Mouse (Mus musculus) embryonic facial prominence, embryonic 14.5 days (tissue): Measurements from ENCODE around the gene Vmn1r66. TPM values are rescaled to one million over a fixed set of nuclear protein-coding genes. Genes with fewer than 3 reads are reported as not detected.
"Not testable (repeated sequence)": the region's sequence is repeated elsewhere in the genome, so short reads cannot be mapped to it uniquely, and the experiment has no call there.

Experiments
- ATAC-seq: fragments of 200-750 bp; cut with Nextera tagmentation; 2 replicates; pipeline ENCODE4 v1.8.0; 2017; ENCODE audit warnings: low read depth, moderate number of reproducible peaks, moderate TSS enrichment
- DNase-seq: peaks from one replicate; pipeline ENCODE4 v3.0.0-alpha.2; 2015; ENCODE audit warnings: low spot score
- H3K27ac ChIP-seq: fragments of 300-500 bp; sonication (generic); replicated peaks from 2 replicates; pipeline ENCODE4 v1.5.1; 2014; ENCODE audit warnings: low read depth, mild to moderate bottlenecking, low read length, moderate library complexity
- H3K27me3 ChIP-seq: fragments of 300-500 bp; sonication (generic); replicated peaks from 2 replicates; pipeline ENCODE4 v1.6.1; 2014; ENCODE audit warnings: low read length; ENCODE audit not compliant: control insufficient read depth, insufficient read depth
- H3K36me3 ChIP-seq: fragments of 300-500 bp; sonication (generic); 2 replicates; pipeline ENCODE4 v1.6.1; 2014; ENCODE audit warnings: low read length, mixed read lengths; ENCODE audit not compliant: control insufficient read depth, insufficient read depth
- H3K4me1 ChIP-seq: fragments of 300-500 bp; sonication (generic); 2 replicates; pipeline ENCODE4 v1.6.1; 2014; ENCODE audit warnings: antibody characterized with exemption, low read length; ENCODE audit not compliant: control insufficient read depth, insufficient read depth
- H3K4me2 ChIP-seq: fragments of 300-500 bp; sonication (generic); 2 replicates; pipeline ENCODE4 v1.6.1; 2014; ENCODE audit warnings: low read depth, mild to moderate bottlenecking, low read length, moderate library complexity, mixed read lengths
- H3K4me3 ChIP-seq: fragments of 300-500 bp; sonication (generic); 2 replicates; pipeline ENCODE4 v1.5.1; 2014; ENCODE audit warnings: low read depth, mild to moderate bottlenecking, low read length
- H3K9ac ChIP-seq: fragments of 300-500 bp; sonication (generic); 2 replicates; pipeline ENCODE4 v1.6.1; 2014; ENCODE audit warnings: low read depth, mild to moderate bottlenecking, low read length, moderate library complexity, mixed read lengths
- H3K9me3 ChIP-seq: fragments of 300-500 bp; sonication (generic); 2 replicates; pipeline ENCODE4 v1.6.1; 2016; ENCODE audit warnings: low read length; ENCODE audit not compliant: control insufficient read depth
- WGBS: fragments of 180-500 bp; shearing (Covaris S2); extraction: QIAGEN DNeasy Blood & Tissue Kit; methylation state at CpG from one replicate; pipeline ENCODE4 v1.1.7; 2014; 5-methylcytosine and 5-hydroxymethylcytosine counted together
- polyA plus RNA-seq: library from polyadenylated mRNA; unstranded; fragments of >200 nt; fragmentation: Nextera tagmentation; extraction: Ambion mirVana; gene quantifications from 2 replicates; pipeline ENCODE4 v1.2.1, GENCODE M21; 2014

The Vmn1r66 gene
- not detected in 2 replicates for polyA plus RNA-seq

DNA sequence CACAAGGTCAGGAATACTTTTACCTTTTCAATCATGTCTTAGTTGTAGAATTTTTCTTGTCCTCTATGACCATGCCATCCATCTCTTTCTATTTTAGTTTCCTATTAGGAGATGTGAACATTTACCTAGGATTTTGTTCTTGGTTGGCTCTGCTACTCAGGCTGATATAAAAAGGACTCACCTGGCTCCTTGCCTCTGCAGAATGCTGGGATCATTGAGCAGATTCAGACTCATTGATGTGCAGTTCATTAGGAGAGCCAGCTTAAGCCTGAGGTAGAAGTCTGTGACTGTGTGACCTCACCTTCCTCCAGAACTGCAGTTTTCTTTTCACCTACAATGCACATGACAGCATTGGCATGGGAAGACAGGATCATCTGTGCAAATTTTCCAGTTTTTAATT, at the start of gene Vmn1r66:
TSS of gene Vmn1r66 (minus strand) at position 101 of the 400 bp plus-strand sequence.
- ATAC-seq (no peak), DNase-seq (no peak)

DNA sequence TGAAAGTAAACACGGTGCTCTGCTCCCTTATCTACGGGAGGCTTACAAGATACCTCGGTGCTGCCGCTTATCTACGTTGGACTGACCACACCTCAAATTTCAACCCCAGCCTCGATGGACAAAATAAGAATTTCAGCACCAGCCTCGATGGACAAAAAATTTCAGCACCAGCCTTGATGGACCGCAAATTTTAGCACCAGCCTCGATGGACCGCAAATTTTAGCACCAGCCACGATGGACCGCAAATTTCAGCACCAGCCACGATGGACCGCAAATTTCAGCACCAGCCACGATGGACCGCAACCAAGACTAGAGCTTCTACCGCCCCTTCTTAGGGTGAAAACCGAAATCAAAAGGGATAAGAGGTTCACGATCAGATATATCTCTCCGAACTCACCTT, 47.7 kb upstream of the Vmn1r66 start:
- H3K4me3 ChIP-seq, H3K27me3 ChIP-seq, H3K27ac ChIP-seq, DNase-seq, ATAC-seq, H3K4me2 ChIP-seq, H3K36me3 ChIP-seq, H3K4me1 ChIP-seq, H3K9ac ChIP-seq: not testable (repeated sequence)
- WGBS = 75% methylated on average over 12 of the region's 20 CpGs
- peaks cover 20% of the 10 kb centered on the region for H3K9me3 ChIP-seq

More for the DNA sequence above, at the start of gene Vmn1r66:
- no peaks in the 10 kb centered on the region for H3K27me3 ChIP-seq
- H3K4me1 ChIP-seq = no peaks in the 10 kb centered on the region
- H3K36me3 ChIP-seq = no peaks in the 10 kb centered on the region
- H3K27ac ChIP-seq = no peak within 1 kb of the TSS
- H3K4me2 ChIP-seq = no peak within 1 kb of the TSS
- no peak within 1 kb of the TSS for H3K4me3 ChIP-seq
- H3K9me3 ChIP-seq = peaks cover 22% of the 10 kb centered on the region; the same call in 1 of the 2 replicates
- no peak within 1 kb of the TSS for H3K9ac ChIP-seq

DNA sequence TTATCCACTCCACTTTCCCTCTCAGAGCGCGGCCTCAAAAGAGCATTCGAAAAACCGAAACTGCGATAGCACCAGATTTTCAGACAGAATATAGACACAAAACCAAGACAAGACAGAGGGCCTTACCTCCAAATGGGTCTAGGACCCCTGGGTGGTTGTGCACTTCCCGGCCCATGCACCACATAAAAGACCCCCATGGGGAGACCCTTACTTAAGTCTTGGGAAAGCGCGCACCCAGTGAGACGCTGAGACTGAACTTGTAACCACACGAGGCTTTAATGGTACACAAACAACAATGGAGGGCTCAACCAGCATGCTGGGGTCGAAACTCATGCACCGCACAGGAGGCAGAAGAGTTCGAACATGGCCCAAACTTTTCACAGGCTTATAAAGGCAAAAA, 25.7 kb downstream of the Vmn1r66 start:
- Histone ChIP-seq H3K27me3 (no peaks in the 10 kb centered on the region), H3K4me2 (no peak overlapping the region), H3K9ac (no peak overlapping the region), H3K9me3 (peaks cover 28% of the 10 kb centered on the region), H3K36me3 (no peaks in the 10 kb centered on the region), H3K4me1 (no peaks in the 10 kb centered on the region), H3K4me3 (no peak overlapping the region), H3K27ac (no peak overlapping the region)
- DNase-seq (no peak), ATAC-seq (no peak)
- 91% methylated on average over 13 of the region's 13 CpGs for WGBS

DNA sequence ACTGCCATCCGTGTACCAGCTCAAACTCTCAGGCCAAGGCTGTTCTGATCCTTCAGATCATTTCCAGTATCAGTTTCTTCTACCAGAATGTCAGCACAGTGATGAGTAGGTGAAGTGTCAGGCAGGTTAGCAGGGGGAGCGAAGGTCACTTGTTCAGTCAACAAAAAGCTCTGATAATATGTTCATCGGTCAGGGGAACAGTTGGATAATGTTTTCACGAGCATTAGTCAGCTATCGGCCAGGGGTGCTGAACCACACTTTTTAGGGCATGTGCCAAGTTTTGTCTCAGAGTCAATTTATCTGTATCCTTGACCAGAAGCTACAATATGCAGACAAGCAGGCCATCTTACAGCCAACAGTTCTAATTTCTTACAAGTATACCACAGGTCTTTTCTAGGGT, 28.7 kb downstream of the Vmn1r66 start:
- Histone ChIP-seq H3K36me3 (no peaks in the 10 kb centered on the region), H3K27me3 (no peaks in the 10 kb centered on the region), H3K4me1 (no peaks in the 10 kb centered on the region), H3K4me3 (no peak overlapping the region), H3K9ac (no peak overlapping the region), H3K9me3 (peaks cover 31% of the 10 kb centered on the region), H3K27ac (no peak overlapping the region), H3K4me2 (no peak overlapping the region)
- DNase-seq = no peak
- ATAC-seq = no peak
- WGBS = 73% methylated on average over 5 of the region's 5 CpGs

Other genes with a start within 250 kb of the Vmn1r66 start
- gene Vmn2r50, start 224.7 kb downstream of the Vmn1r66 start, polyA plus RNA-seq = not detected in 2 replicates
- gene Vmn2r51, start 172.3 kb downstream of the Vmn1r66 start, polyA plus RNA-seq = not detected in 2 replicates
- gene Vmn2r52, start 101.4 kb downstream of the Vmn1r66 start, polyA plus RNA-seq = not detected in 2 replicates
- not detected in 2 replicates for gene Vmn1r67, start 165.3 kb upstream of the Vmn1r66 start, polyA plus RNA-seq
- 11.3 and 16.1 TPM in 2 replicates for gene Zik1, start 217.4 kb upstream of the Vmn1r66 start, polyA plus RNA-seq